Mouse (Mus musculus) megakaryocyte progenitor cell, adult 5-6 weeks (primary cell): ENCODE measurements around the gene Pebp1. TPM values are rescaled to one million over a fixed set of nuclear protein-coding genes. Genes with fewer than 3 reads are reported as not detected.
A peak's percentile ranks its signal among the peaks of the same experiment; 100 is the strongest.

Source experiments
- ATAC-seq: replicated peaks from 2 replicates; pipeline ENCODE4 v1.8.0; 2016; ENCODE audit warnings: mild to moderate bottlenecking, moderate TSS enrichment, inconsistent platforms; ENCODE audit not compliant: poor library complexity
- total RNA-seq, 2 experiments: library from RNA; stranded (forward) in 1 of 2; stranded (reverse) in 1 of 2; fragments of 157-497, 149-512 nt in 1 of 2; fragments of 200-1000 nt in 1 of 2; gene quantifications; 2 replicates each; pipeline versions ENCODE4 v1.2.3 to v1.2.4; 2015 to 2017

The Pebp1 gene
- total RNA-seq, 2 experiments from 2014 or later, result 158 to 347 TPM

DNA sequence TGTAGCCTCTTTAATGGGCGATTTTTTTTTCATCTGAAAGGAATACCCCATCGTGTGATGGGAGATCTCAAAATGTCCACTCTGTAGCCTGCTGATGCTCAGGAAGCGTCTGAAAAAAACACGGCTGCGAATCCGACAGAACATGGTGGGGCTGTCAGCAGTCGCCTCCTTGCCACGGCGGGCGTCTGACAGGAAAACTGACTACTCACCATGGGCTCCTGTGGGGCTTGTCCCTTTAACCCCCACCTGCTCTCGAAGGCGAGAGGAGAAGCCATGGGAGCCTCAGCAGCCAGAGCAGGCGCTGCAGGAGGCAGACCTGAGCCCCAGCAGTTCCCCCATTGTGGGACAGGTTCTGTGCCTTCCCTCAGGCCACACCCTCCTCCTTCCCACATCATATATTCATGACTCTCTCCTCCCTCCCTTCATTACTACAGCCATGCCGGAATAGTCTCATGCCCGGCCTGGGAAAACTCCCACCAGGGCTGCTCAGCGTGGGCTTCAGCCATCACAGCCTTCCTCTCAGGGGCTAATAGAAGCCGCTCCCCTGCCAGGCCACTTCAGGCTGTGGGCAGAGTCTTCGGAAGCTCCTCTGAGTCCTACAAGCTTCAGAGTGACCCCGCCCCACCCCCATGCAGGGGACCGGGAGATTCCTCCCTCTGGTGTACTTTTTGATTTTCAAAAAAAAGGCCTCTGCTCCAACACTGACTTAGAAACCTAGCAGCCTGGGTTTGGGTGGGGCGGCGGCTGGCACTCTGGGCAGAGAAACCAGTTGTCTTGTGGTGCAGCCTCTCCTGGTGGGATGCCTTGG, 44.5 kb downstream of the Pebp1 start:
- no peak for ATAC-seq

DNA sequence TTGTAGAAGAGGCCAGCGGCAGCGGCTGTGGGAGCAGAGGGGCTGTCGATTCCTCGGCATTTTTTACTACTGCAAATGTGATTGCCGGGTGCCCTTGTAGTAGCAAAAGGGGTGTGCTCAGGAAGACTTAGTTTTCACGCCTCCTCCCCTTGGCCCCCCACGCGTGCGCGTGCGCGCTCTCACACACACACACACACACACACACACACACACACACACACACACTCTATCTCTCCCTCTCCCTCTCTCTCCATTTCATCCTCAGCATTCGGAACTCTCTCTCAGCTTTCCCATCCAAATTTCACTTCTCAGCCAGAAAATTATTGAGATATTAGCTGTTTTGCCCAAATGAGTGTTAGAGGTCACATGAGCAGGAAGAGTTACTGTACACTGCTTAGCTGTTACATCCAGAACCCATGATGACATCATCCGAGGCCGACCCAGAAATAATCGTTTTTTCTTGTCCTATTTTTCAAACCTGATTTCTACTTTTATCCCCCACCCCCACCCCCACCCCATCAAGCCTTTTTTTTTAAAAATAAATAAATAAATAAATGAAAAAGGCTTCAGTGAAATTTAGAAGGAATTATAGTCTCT, 45.4 kb downstream of the Pebp1 start:
- no peak for ATAC-seq

DNA sequence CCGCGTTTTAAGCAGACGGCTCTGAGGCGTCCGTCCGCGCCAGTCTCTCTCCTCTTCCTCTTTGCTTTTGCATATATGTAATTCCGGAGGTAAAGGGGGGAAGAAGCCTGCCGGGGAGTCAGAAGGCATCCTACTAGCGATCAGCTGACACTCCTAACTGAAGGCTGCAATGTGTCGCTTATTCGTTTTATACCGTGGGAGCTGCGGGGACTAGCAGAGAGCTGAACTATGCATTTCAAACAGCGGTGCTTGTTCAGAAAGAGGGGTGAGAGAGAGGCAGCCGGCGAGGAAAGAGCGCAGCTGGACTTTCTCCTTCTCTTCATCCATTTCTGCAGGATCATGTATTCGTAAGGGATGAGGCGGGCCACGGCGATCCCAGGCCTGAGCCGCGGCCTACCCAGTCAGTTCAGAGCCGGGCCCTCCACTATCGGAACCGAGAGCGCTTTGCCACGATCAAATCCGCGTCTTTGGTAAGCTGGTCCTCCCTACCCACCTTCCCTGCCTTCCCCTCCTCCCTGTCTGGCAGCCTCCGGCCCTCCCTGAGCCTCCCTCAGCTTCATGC, 46.6 kb downstream of the Pebp1 start:
- no peak for ATAC-seq

DNA sequence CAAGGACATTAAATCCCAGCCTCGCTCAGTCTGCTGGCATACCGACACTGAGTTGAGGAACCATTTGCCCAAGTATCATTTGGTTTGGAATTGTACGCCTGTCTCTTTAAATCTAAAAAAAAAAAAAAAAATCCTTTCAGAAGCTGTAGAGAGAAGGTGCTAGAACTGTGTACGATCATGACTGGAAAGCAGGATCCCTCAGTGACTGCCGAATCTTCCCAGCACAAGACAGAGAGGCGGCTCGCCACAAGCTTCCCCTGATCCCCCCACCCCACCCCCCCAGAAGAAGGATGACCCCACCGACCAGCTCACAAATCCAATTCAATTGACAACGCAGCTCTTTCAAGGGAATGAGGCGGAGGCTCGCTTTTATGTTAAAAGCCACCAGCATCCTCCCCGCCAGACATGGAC, 47.1 kb downstream of the Pebp1 start:
- ATAC-seq, result no peak

DNA sequence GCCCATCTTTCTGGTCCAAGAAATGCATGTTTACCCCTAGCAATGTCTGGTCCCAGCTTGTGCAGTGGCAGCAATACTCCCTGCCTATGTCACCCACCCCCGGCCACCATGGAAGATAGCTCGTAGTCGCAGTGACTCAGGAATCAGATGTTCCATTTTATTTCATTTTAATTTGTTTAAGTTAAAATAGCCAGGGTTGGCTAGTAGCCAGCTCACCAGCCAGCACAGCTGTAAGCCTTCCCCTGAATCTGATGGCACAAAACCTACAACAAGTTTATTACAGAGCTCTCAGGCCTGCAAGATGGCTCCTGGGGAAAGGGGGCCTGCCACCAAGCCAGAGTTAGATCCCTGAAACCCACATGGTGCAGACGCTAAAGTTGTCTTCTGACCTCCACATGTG, 48.3 kb downstream of the Pebp1 start:
- ATAC-seq, result no peak

DNA sequence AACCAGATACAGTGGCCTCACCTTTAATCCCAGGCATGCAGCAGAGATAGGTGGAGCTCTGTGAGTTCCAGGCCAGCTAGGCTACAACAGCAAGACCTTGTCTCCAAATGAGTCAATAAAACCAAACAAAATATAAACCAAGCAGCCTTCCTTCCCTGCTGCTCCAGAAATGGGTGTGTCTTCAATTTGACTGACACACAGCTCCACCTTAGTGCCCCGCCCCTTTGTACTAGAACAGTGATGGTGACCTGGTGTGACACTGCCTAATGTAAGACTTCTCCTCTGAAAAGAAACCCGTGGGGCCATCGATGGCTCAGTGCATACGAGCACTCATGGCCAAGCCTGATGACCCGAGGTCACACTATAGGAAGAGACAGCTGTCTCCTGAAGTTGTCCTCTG, 50.9 kb downstream of the Pebp1 start:
- ATAC-seq, result peak; percentile 65

Other genes starting within 250 kb of the Pebp1 start
- gene Suds3, start 171.5 kb downstream of the Pebp1 start, total RNA-seq (2015), result 20.0 and 23.2 TPM in 2 replicates
- gene Suds3, start 171.5 kb downstream of the Pebp1 start, total RNA-seq (2017), result 106 and 114 TPM in 2 replicates
- gene Taok3, start 167.5 kb downstream of the Pebp1 start, total RNA-seq (2015), result 62.9 and 66.8 TPM in 2 replicates
- 43.6 and 57.8 TPM in 2 replicates for gene Taok3, start 167.5 kb downstream of the Pebp1 start, total RNA-seq (2017)
- 0.49 and 1.7 TPM in 2 replicates for gene Vsig10, start 31.5 kb upstream of the Pebp1 start, total RNA-seq (2015)
- gene Vsig10, start 31.5 kb upstream of the Pebp1 start, total RNA-seq (2017), result 0.83 and 2.4 TPM in 2 replicates
- 8.6 and 8.7 TPM in 2 replicates for gene Wsb2, start 69.7 kb upstream of the Pebp1 start, total RNA-seq (2015)
- gene Wsb2, start 69.7 kb upstream of the Pebp1 start, total RNA-seq (2017), result 11.3 and 27.1 TPM in 2 replicates
- gene Rfc5, start 101.4 kb upstream of the Pebp1 start, total RNA-seq (2015), result 53.9 and 61.7 TPM in 2 replicates
- gene Rfc5, start 101.4 kb upstream of the Pebp1 start, total RNA-seq (2017), result 53.1 and 60.4 TPM in 2 replicates
- gene Ksr2, start 126.4 kb upstream of the Pebp1 start, total RNA-seq (2015), result 0.25 and 0.27 TPM in 2 replicates
- 0.03 and 0.17 TPM in 2 replicates for gene Ksr2, start 126.4 kb upstream of the Pebp1 start, total RNA-seq (2017)